8 mouse cellular contexts compared by ENCODE assay signal in genomic region chr12:4476832-4477671, GRCm38 (mm10). TPM values are rescaled to one million over a fixed set of nuclear protein-coding genes. Genes with fewer than 3 reads are reported as not detected.
DNase-seq lines count a peak whose midpoint lies in the region; ATAC-seq and TF ChIP-seq lines count a peak whose summit lies in the region.

Gene Ncoa1, minus strand, starts transcription at chr12:4477182.

- peaks cover 16% of the 10 kb centered on the region for H3K4me1 ChIP-seq in erythroblast, embryonic 14.5 days (ENCODE audit: control insufficient read depth)
- peaks cover 22% of the 10 kb centered on the region for H3K4me1 ChIP-seq in heart, embryonic 12.5 days (replicated peaks)
- H3K4me1 ChIP-seq in kidney, postnatal 0 days (replicated peaks; ENCODE audit: insufficient read depth, low read length): 0 out of 2 replicates have a peak, but pooled peaks cover 5% of the 10 kb centered on the region
- H3K4me1 ChIP-seq in liver, embryonic 13.5 days (replicated peaks): peaks cover 19% of the 10 kb centered on the region
- H3K4me1 ChIP-seq in stomach, embryonic 14.5 days (ENCODE audit: control insufficient read depth, insufficient read depth, low read length): no peaks in the 10 kb centered on the region

- no peaks in the 10 kb centered on the region for H3K27me3 ChIP-seq in C2C12 (ENCODE audit: control insufficient read depth, insufficient read depth, insufficient read length)
- peaks cover 81% of the 10 kb centered on the region for H3K27me3 ChIP-seq in erythroblast, embryonic 14.5 days (ENCODE audit: control insufficient read depth)
- H3K27me3 ChIP-seq in heart, embryonic 12.5 days (replicated peaks): 0 out of 2 replicates have a peak, but pooled peaks cover 8% of the 10 kb centered on the region
- H3K27me3 ChIP-seq in kidney, postnatal 0 days (ENCODE audit: insufficient read depth, low read length): no peaks in the 10 kb centered on the region
- peaks cover 75% of the 10 kb centered on the region for H3K27me3 ChIP-seq in liver, embryonic 13.5 days
- no peaks in the 10 kb centered on the region for H3K27me3 ChIP-seq in stomach, embryonic 14.5 days (ENCODE audit: control insufficient read depth, insufficient read depth, low read length)

- peak within 1 kb of the TSS; percentile 91 for H3ac ChIP-seq in C2C12 (ENCODE audit: control insufficient read depth, insufficient read length, low read depth)

- no peaks in the 10 kb centered on the region for H3K79me2 ChIP-seq in C2C12 (ENCODE audit: control insufficient read depth, insufficient read depth)

- peak; percentile 68 for DNase-seq in brain, adult 2 months (ENCODE audit: low read depth, low spot score)
- DNase-seq in kidney, postnatal 0 days (ENCODE audit: low spot score): peak; percentile 81
- DNase-seq in liver, embryonic 13.5 days: peak; percentile 44
- DNase-seq in natural killer cell, adult 2 months (ENCODE audit: low spot score in 2 of 2): peak; percentile 57 to 73

- no peaks in the 10 kb centered on the region for H3K36me3 ChIP-seq in C2C12 (ENCODE audit: control insufficient read depth, insufficient read depth)
- H3K36me3 ChIP-seq in erythroblast, embryonic 14.5 days (ENCODE audit: control insufficient read depth): no peaks in the 10 kb centered on the region
- no peaks in the 10 kb centered on the region for H3K36me3 ChIP-seq in heart, embryonic 12.5 days
- H3K36me3 ChIP-seq in kidney, postnatal 0 days (ENCODE audit: insufficient read depth, low read length): no peaks in the 10 kb centered on the region
- H3K36me3 ChIP-seq in liver, embryonic 13.5 days: no peaks in the 10 kb centered on the region
- H3K36me3 ChIP-seq in stomach, embryonic 14.5 days (ENCODE audit: control insufficient read depth, insufficient read depth, low read length): no peaks in the 10 kb centered on the region

- H3K9ac ChIP-seq in heart, embryonic 12.5 days: peak within 1 kb of the TSS; percentile 89
- peak within 1 kb of the TSS; percentile 97 for H3K9ac ChIP-seq in kidney, postnatal 0 days (ENCODE audit: low read depth, low read length)
- H3K9ac ChIP-seq in liver, embryonic 13.5 days: peak within 1 kb of the TSS; percentile 85
- peak within 1 kb of the TSS; percentile 84 for H3K9ac ChIP-seq in stomach, embryonic 14.5 days (replicated peaks; ENCODE audit: low read depth, low read length)

- peak within 1 kb of the TSS; percentile 84 for H3K27ac ChIP-seq in heart, embryonic 12.5 days (ENCODE audit: poor library complexity, severe bottlenecking)
- peak within 1 kb of the TSS; percentile 96 for H3K27ac ChIP-seq in kidney, postnatal 0 days
- no peak within 1 kb of the TSS for H3K27ac ChIP-seq in liver, embryonic 13.5 days
- peak within 1 kb of the TSS; percentile 80; the same call in 1 of the 2 replicates for H3K27ac ChIP-seq in stomach, embryonic 14.5 days (ENCODE audit: low read length)

- peak within 1 kb of the TSS; percentile 73 for H3K4me2 ChIP-seq in heart, embryonic 12.5 days
- peak within 1 kb of the TSS; percentile 73 for H3K4me2 ChIP-seq in kidney, postnatal 0 days (ENCODE audit: low read length)
- peak within 1 kb of the TSS; percentile 98 for H3K4me2 ChIP-seq in liver, embryonic 13.5 days
- H3K4me2 ChIP-seq in stomach, embryonic 14.5 days (replicated peaks; ENCODE audit: low read depth, low read length): peak within 1 kb of the TSS; percentile 84

- 3% methylated on average over 71 of the region's 98 CpGs for WGBS in heart, embryonic 12.5 days
- WGBS in kidney, postnatal 0 days: under 1% methylated on average over 75 of the region's 98 CpGs
- WGBS in liver, embryonic 13.5 days (ENCODE audit: insufficient replicate concordance): 2% methylated on average over 46 of the region's 98 CpGs
- 2% methylated on average over 54 of the region's 98 CpGs for WGBS in stomach, embryonic 14.5 days

- H3K79me3 ChIP-seq in C2C12 (ENCODE audit: low read depth): no peaks in the 10 kb centered on the region

- ATAC-seq in heart, embryonic 12.5 days (ENCODE audit: insufficient number of reproducible peaks, low FRiP score): peak; percentile 91
- ATAC-seq in kidney, postnatal 0 days (replicated peaks; ENCODE audit: low FRiP score, low read depth): peak; percentile 91
- peak; percentile 80 for ATAC-seq in liver, embryonic 13.5 days (ENCODE audit: low read depth)
- peak; percentile 86 for ATAC-seq in stomach, embryonic 14.5 days (ENCODE audit: insufficient number of reproducible peaks, insufficient read depth, low FRiP score, low read depth)

- TF ChIP-seq CTCF in C2C12 (IDR thresholded peaks at IDR 0.05; ENCODE audit: control insufficient read depth, insufficient read depth, insufficient read length): peak; percentile 37
- peak; percentile 54 for TF ChIP-seq CTCF in kidney, postnatal 0 days (IDR thresholded peaks at IDR 0.05; ENCODE audit: low read depth)

- peaks cover 5% of the 10 kb centered on the region; the same call in 1 of the 2 replicates for H3K9me3 ChIP-seq in erythroblast, embryonic 14.5 days (ENCODE audit: control insufficient read depth, low read length)
- H3K9me3 ChIP-seq in heart, embryonic 12.5 days (replicated peaks): no peaks in the 10 kb centered on the region
- no peaks in the 10 kb centered on the region for H3K9me3 ChIP-seq in kidney, postnatal 0 days (replicated peaks; ENCODE audit: low read length)
- no peaks in the 10 kb centered on the region for H3K9me3 ChIP-seq in liver, embryonic 13.5 days (replicated peaks)
- H3K9me3 ChIP-seq in stomach, embryonic 14.5 days (ENCODE audit: control insufficient read depth, low read depth, low read length): no peaks in the 10 kb centered on the region

- H3K4me3 ChIP-seq in C2C12 (ENCODE audit: insufficient read depth, poor library complexity, severe bottlenecking): peak within 1 kb of the TSS; percentile 41
- H3K4me3 ChIP-seq in erythroblast, embryonic 14.5 days (replicated peaks): peak within 1 kb of the TSS; percentile 80
- H3K4me3 ChIP-seq in heart, embryonic 12.5 days: peak within 1 kb of the TSS; percentile 83
- H3K4me3 ChIP-seq in kidney, postnatal 0 days (replicated peaks; ENCODE audit: low read depth, low read length): peak within 1 kb of the TSS; percentile 95
- H3K4me3 ChIP-seq in liver, embryonic 13.5 days (replicated peaks): peak within 1 kb of the TSS; percentile 83
- H3K4me3 ChIP-seq in stomach, embryonic 14.5 days (ENCODE audit: low read depth, low read length): peak within 1 kb of the TSS; percentile 82

TF ChIP-seq in C2C12, 6 proteins besides CTCF, POLR2A, EP300 and RAD21:
- no peak for TF ChIP-seq CEBPB (IDR thresholded peaks at IDR 0.05; ENCODE audit: low read depth)
- TF ChIP-seq USF1 (IDR thresholded peaks at IDR 0.05; ENCODE audit: low read depth): no peak
- no peak for TF ChIP-seq MAX (IDR thresholded peaks at IDR 0.05)
- no peak for TF ChIP-seq MYOG (IDR thresholded peaks at IDR 0.05; ENCODE audit: control insufficient read depth, extremely low read depth, insufficient read length)
- no peak for TF ChIP-seq FOSL1 (IDR thresholded peaks at IDR 0.05; ENCODE audit: insufficient read depth, low read length, poor library complexity, severe bottlenecking)
- no peak for TF ChIP-seq MYOD1 (IDR thresholded peaks at IDR 0.05; ENCODE audit: control insufficient read depth, insufficient read length, low read depth)

RNA-seq across cellular contexts. Expression of gene Ncoa1, which starts in this region (rescaled TPM):
- 3.4 TPM for polyA plus RNA-seq in C2C12 (2012; fragmentation: generic; extraction: Trizol)
- polyA plus RNA-seq in erythroblast, embryonic 14.5 days (2012): 0.04 and 0.07 TPM in 2 replicates
- polyA plus RNA-seq in heart, embryonic 12.5 days (2016; fragmentation: Nextera tagmentation; extraction: Ambion mirVana): 8.3 and 8.7 TPM in 2 replicates
- polyA plus RNA-seq in kidney, postnatal 0 days (2015; fragmentation: Nextera tagmentation; extraction: Ambion mirVana): 8.2 and 8.7 TPM in 2 replicates
- 0.74 and 0.79 TPM in 2 replicates for polyA plus RNA-seq in liver, embryonic 13.5 days (2015; fragmentation: Nextera tagmentation; extraction: Ambion mirVana)
- polyA plus RNA-seq in stomach, embryonic 14.5 days (2014; fragmentation: Nextera tagmentation; extraction: Ambion mirVana): 10.4 and 13.2 TPM in 2 replicates

Comparison
In these comparisons a context has a peak if more than half of its experiments do, and no peak if none do; other contexts are left out.
1. Peak in DNase-seq, ATAC-seq, H3K4me3 ChIP-seq, H3K9ac ChIP-seq and H3K4me2 ChIP-seq in liver, embryonic 13.5 days; RNA of the gene not detected or under 1 TPM.
2. H3K4me3 ChIP-seq: peak in every context shown above with its lines; median percentile 95 in kidney, postnatal 0 days; 83 in heart, embryonic 12.5 days; 83 in liver, embryonic 13.5 days; 82 in stomach, embryonic 14.5 days; 80 in erythroblast, embryonic 14.5 days; 41 in C2C12.